Mouse (Mus musculus): ENCODE results near the gene Dcaf12. TPM values are rescaled to one million over a fixed set of nuclear protein-coding genes. Genes with fewer than 3 reads are reported as not detected.

Dcaf12 gene
- polyA plus RNA-seq, 1 experiment from 2014 or later: 82.6 TPM

DNA sequence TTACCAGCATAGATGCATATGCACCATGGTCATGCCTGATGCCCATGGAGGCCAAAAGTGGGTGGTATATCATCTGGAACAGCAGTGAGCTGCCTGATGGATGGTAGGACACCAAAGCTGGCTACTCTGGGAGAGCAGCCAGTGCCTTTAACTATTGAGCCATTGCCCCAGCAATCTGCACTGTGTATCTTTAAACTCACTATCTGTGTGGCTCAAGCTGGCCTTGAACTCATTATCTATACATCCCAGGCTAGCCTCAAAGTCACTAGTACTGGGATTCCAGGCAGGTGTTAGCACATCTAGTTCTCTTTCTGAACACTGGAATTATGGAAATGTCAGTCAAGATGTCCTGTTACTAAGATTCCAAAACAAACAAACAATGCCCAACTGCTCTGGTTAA lies 21.9 kb upstream of the Dcaf12 start:
- Histone ChIP-seq H3K27ac (no peak overlapping the region), H3K4me3 (no peak overlapping the region), H3K9ac (no peak overlapping the region), H3K27me3 (no peaks in the 10 kb centered on the region), H3K4me1 (replicated peaks) (no peaks in the 10 kb centered on the region), H3K9me3 (no peaks in the 10 kb centered on the region), H3K4me2 (no peak overlapping the region), H3K36me3 (no peaks in the 10 kb centered on the region)
- no peak for ATAC-seq (ENCODE audit: low FRiP score)

GRCm38 (mm10) chr4:41331698-41332421 lies 17.2 kb upstream of the Dcaf12 start:
- Histone ChIP-seq H3K9me3 (no peaks in the 10 kb centered on the region), H3K36me3 (no peaks in the 10 kb centered on the region), H3K27me3 (no peaks in the 10 kb centered on the region), H3K4me1 (replicated peaks) (no peaks in the 10 kb centered on the region), H3K9ac (no peak overlapping the region), H3K4me2 (no peak overlapping the region), H3K27ac (no peak overlapping the region), H3K4me3 (no peak overlapping the region)
- no peak for ATAC-seq (ENCODE audit: low FRiP score)
- 88% methylated on average over 9 of the region's 9 CpGs for WGBS

DNA sequence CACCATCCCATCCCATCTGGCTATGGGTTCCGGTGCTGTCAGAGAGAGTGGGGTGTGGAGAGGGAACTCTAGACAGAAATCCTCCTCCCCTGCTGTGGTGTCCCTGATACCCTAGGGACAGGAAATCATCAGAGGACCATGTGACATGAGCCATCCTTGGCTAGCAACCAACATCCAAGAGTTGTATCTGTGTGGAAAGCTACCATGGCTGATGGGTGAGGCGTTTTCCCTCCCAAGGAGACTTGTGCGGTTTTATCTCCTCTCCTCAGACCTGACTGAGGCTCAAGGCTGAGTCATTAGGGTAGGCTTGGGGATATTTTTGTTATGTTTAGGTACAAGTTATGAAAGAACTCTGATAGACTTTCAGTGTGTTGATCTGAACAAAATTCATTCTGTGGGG lies 16.4 kb upstream of the Dcaf12 start:
- WGBS: 82% methylated on average over 3 of the region's 3 CpGs

GRCm38 (mm10) chr4:41329481-41329880 lies 14.8 kb upstream of the Dcaf12 start:
- Histone ChIP-seq H3K4me1 (replicated peaks) (no peaks in the 10 kb centered on the region), H3K4me3 (no peak overlapping the region), H3K27ac (no peak overlapping the region), H3K9me3 (no peaks in the 10 kb centered on the region), H3K4me2 (no peak overlapping the region), H3K9ac (no peak overlapping the region), H3K36me3 (no peaks in the 10 kb centered on the region), H3K27me3 (no peaks in the 10 kb centered on the region)
- no peak for ATAC-seq (ENCODE audit: low FRiP score)
- 24% methylated on average over 4 of the region's 4 CpGs for WGBS

More for the DNA sequence above, 16.4 kb upstream of the Dcaf12 start:
- ATAC-seq (ENCODE audit: low FRiP score): no peak
- H3K9me3 ChIP-seq: no peaks in the 10 kb centered on the region
- no peaks in the 10 kb centered on the region for H3K27me3 ChIP-seq
- no peaks in the 10 kb centered on the region for H3K36me3 ChIP-seq
- H3K4me2 ChIP-seq: no peak overlapping the region
- no peak overlapping the region for H3K9ac ChIP-seq
- no peaks in the 10 kb centered on the region for H3K4me1 ChIP-seq (replicated peaks)
- no peak overlapping the region for H3K27ac ChIP-seq
- H3K4me3 ChIP-seq: no peak overlapping the region

- Histone ChIP-seq H3K9ac (no peak overlapping the region), H3K36me3 (no peaks in the 10 kb centered on the region), H3K9me3 (no peaks in the 10 kb centered on the region), H3K27me3 (no peaks in the 10 kb centered on the region), H3K27ac (no peak overlapping the region), H3K4me2 (no peak overlapping the region), H3K4me1 (replicated peaks) (no peaks in the 10 kb centered on the region), H3K4me3 (no peak overlapping the region)
- no peak for ATAC-seq (ENCODE audit: low FRiP score)
- WGBS: 95% methylated on average over 6 of the region's 6 CpGs
Observed at GRCm38 (mm10) chr4:41326876-41327275, 12.2 kb upstream of the Dcaf12 start.

- no peak overlapping the region for H3K27ac ChIP-seq
Observed at GRCm38 (mm10) chr4:41320971-41321370, 6.3 kb upstream of the Dcaf12 start.

GRCm38 (mm10) chr4:41318267-41318666 lies 3.6 kb upstream of the Dcaf12 start:
- no peaks in the 10 kb centered on the region for H3K9me3 ChIP-seq
- H3K36me3 ChIP-seq: no peaks in the 10 kb centered on the region
- no peaks in the 10 kb centered on the region for H3K27me3 ChIP-seq
- no peak overlapping the region for H3K9ac ChIP-seq
- no peak for ATAC-seq (ENCODE audit: low FRiP score)
- H3K4me1 ChIP-seq (replicated peaks): peaks cover 12% of the 10 kb centered on the region
- no peak overlapping the region for H3K4me3 ChIP-seq
- no peak overlapping the region for H3K27ac ChIP-seq
- WGBS: 93% methylated on average over 5 of the region's 5 CpGs
- no peak overlapping the region for H3K4me2 ChIP-seq

More at GRCm38 (mm10) chr4:41320971-41321370, 6.3 kb upstream of the Dcaf12 start:
- Histone ChIP-seq H3K4me3 (no peak overlapping the region), H3K9me3 (no peaks in the 10 kb centered on the region), H3K9ac (no peak overlapping the region), H3K27me3 (no peaks in the 10 kb centered on the region), H3K4me1 (replicated peaks) (no peaks in the 10 kb centered on the region), H3K36me3 (no peaks in the 10 kb centered on the region), H3K4me2 (no peak overlapping the region)
- 74% methylated on average over 4 of the region's 4 CpGs for WGBS
- ATAC-seq (ENCODE audit: low FRiP score): no peak

- H3K4me1 ChIP-seq (replicated peaks): peaks cover 28% of the 10 kb centered on the region
- peak; percentile 29 for ATAC-seq (ENCODE audit: low FRiP score)
- peak overlapping the region; percentile 97 for H3K9ac ChIP-seq
- peak overlapping the region; percentile 97 for H3K27ac ChIP-seq
- H3K4me2 ChIP-seq: peak overlapping the region; percentile 93
- WGBS: 62% methylated on average over 8 of the region's 8 CpGs
- H3K4me3 ChIP-seq: peak overlapping the region; percentile 99
- H3K27me3 ChIP-seq: no peaks in the 10 kb centered on the region
- peaks cover 20% of the 10 kb centered on the region for H3K36me3 ChIP-seq
- no peaks in the 10 kb centered on the region for H3K9me3 ChIP-seq
Observed at GRCm38 (mm10) chr4:41315173-41315572, 484 bp upstream of the Dcaf12 start.

DNA sequence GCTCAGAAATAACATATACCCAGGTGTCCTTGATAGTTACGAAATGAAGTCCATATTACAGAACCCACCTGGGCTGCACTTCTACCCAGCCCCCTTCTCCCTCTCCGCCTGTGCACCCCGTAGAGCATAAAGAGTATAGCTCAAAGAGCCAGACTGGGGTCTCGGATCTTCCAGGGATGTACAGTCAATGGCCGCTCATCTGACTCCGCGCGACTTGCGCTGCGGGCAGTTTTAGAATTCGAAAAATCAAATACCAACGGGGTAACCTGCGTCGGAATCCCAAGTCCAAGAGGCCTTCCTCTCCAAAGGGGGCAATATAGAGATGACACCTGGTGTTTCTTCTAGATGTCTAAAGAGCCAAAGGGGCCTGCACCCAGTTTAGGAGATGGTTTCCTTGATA lies 967 bp downstream of the Dcaf12 start:
- ATAC-seq (ENCODE audit: low FRiP score): no peak
- WGBS: 15% methylated on average over 14 of the region's 14 CpGs
- Histone ChIP-seq H3K9ac (peak overlapping the region; percentile 97), H3K9me3 (no peaks in the 10 kb centered on the region), H3K27ac (peak overlapping the region; percentile 97), H3K4me1 (replicated peaks) (peaks cover 28% of the 10 kb centered on the region), H3K27me3 (no peaks in the 10 kb centered on the region), H3K4me3 (peak overlapping the region; percentile 99), H3K4me2 (peak overlapping the region; percentile 93), H3K36me3 (peaks cover 35% of the 10 kb centered on the region)

GRCm38 (mm10) chr4:41310567-41311563 lies 3.8 kb downstream of the Dcaf12 start:
- no peak overlapping the region for H3K9ac ChIP-seq
- H3K36me3 ChIP-seq: peaks cover 49% of the 10 kb centered on the region
- no peak for ATAC-seq (ENCODE audit: low FRiP score)
- WGBS: 96% methylated on average over 9 of the region's 9 CpGs
- peaks cover 32% of the 10 kb centered on the region for H3K4me1 ChIP-seq (replicated peaks)
- no peaks in the 10 kb centered on the region for H3K27me3 ChIP-seq
- no peak overlapping the region for H3K27ac ChIP-seq
- H3K9me3 ChIP-seq: no peaks in the 10 kb centered on the region
- no peak overlapping the region for H3K4me3 ChIP-seq
- H3K4me2 ChIP-seq: no peak overlapping the region

GRCm38 (mm10) chr4:41307406-41307805 lies 7.3 kb downstream of the Dcaf12 start:
- no peaks in the 10 kb centered on the region for H3K27me3 ChIP-seq
- peaks cover 61% of the 10 kb centered on the region for H3K36me3 ChIP-seq
- no peak overlapping the region for H3K9ac ChIP-seq
- H3K4me1 ChIP-seq (replicated peaks): peaks cover 11% of the 10 kb centered on the region
- H3K4me3 ChIP-seq: no peak overlapping the region
- no peak overlapping the region for H3K27ac ChIP-seq
- no peak for ATAC-seq (ENCODE audit: low FRiP score)
- H3K4me2 ChIP-seq: no peak overlapping the region
- H3K9me3 ChIP-seq: no peaks in the 10 kb centered on the region
- WGBS: 83% methylated on average over 6 of the region's 6 CpGs

GRCm38 (mm10) chr4:41304302-41304701 lies 10.4 kb downstream of the Dcaf12 start:
- no peak for ATAC-seq (ENCODE audit: low FRiP score)
- no peaks in the 10 kb centered on the region for H3K27me3 ChIP-seq
- H3K4me1 ChIP-seq (replicated peaks): 0 out of 2 replicates have a peak, but pooled peaks cover 3% of the 10 kb centered on the region
- H3K36me3 ChIP-seq: peaks cover 64% of the 10 kb centered on the region
- WGBS: 59% methylated on average over 3 of the region's 3 CpGs
- H3K4me3 ChIP-seq: no peak overlapping the region
- no peak overlapping the region for H3K9ac ChIP-seq
- H3K27ac ChIP-seq: no peak overlapping the region
- no peaks in the 10 kb centered on the region for H3K9me3 ChIP-seq
- no peak overlapping the region for H3K4me2 ChIP-seq
